Mouse (Mus musculus) monocyte, adult 2 months (primary cell): ENCODE data around the gene Cab39.

Experiments
- DNase-seq, 2 experiments: peaks; one replicate each; pipeline ENCODE4 v3.0.0; 2022; ENCODE audit warnings: low spot score in 2 of 2, low read depth in 1 of 2

Cab39 gene

GRCm38 (mm10) chr1:85843291-85843863 is 50.1 kb downstream of the Cab39 start:
- no peak for DNase-seq

DNA sequence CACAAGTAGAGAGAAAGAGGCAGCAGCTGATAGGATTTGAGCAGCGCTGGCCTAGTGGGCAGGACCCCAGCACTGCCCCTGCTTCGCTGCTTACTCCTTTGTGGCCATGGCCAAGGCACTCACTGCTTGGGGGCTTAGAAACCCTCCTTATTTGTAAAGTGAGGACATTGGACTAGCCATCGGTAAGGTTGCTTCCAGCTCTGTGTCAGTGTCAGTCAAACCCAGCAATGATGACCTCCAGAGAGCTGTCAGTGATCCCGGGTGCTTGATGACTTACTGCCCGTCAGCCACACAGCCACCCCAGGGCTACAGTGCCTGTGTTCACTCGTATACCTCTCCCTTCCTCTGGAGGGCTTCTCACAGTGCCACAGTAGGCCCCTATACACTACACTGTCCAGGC is 51.7 kb downstream of the Cab39 start:
- no peak for DNase-seq

GRCm38 (mm10) chr1:85845476-85845875 is 52.2 kb downstream of the Cab39 start:
- no peak for DNase-seq

GRCm38 (mm10) chr1:85849016-85849415 is 55.8 kb downstream of the Cab39 start:
- DNase-seq: no peak

- DNase-seq: no peak
Measured at GRCm38 (mm10) chr1:85850851-85851250, 57.6 kb downstream of the Cab39 start.

DNA sequence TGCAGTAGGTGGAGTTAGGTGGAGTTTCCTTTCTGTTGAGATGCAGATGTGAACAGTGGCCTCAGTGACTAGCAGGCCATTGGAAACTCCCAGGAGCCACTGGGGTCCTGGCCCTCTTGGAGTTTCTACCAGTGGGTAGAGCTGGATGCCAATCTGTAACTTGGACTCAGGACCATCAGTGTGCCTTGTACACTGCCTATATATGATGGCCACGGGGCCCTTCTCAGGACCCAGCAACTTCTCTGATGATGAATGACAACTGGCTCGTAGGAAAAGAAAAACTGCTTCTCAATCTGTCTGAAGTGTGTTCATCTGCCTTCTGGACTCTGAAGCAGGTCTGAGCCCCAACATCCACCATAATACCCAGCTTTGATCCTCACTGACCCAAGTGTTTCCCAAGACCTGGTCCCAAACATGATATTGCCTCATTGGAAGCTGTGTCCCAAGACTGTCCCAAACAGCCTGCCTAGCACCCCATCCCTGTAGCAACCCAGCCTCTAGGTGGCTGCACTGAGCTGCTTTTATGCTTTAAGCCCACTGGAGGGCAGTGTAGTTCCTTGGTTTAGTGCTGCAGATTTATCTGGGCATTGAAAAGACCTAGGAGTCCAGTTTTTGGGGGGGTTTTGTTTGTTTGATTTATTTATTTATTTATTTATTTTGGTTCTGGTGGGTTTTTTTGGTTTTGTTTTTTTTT is 59.9 kb downstream of the Cab39 start:
- DNase-seq: peak; percentile 3 to 37

GRCm38 (mm10) chr1:85853865-85854264 is 60.6 kb downstream of the Cab39 start:
- DNase-seq: no peak

- DNase-seq: no peak
Measured at GRCm38 (mm10) chr1:85854475-85854874, 61.2 kb downstream of the Cab39 start.

DNA sequence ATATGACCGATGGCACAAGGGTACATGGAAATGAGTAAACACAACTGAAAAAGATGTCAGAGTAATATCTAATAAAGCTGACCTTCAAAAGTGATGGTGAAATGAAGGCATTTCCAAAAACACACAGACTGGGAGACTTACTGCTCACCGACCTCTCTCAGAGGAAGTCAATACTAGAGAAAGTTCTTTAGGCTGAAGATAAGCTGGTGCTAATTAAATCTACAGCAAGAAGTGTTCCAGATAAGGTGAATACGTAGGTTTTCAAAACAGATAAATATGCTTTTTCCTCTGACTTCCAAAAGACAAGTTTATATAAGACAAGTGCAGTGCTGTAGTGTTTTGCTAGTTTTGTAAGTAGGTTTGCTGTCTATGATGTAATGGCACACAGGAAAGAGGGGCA is 63.0 kb downstream of the Cab39 start:
- no peak for DNase-seq

DNA sequence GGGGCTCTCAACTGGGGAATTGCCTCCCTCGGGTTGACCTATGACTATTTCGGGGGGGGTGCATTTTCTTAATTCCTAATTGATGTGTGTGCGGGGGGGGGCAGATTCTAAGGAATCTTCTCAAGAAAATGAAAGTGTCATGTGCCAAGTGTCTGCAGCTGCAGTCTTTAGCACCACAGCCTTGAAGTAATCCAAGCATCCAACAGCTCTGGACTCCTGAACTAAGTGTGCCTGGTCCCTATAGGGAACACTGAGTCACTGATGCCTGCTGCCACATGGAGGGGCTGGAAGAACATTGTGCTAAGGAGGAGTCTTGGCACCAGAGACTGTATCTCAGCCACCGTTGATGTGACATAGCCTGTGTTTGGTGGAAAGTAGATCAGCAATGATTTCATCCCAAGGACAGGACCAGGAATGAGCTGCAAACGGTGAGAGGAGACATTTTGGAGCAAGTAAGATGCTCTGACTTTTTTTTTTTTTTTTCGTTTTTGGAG is 64.1 kb downstream of the Cab39 start:
- no peak for DNase-seq

DNA sequence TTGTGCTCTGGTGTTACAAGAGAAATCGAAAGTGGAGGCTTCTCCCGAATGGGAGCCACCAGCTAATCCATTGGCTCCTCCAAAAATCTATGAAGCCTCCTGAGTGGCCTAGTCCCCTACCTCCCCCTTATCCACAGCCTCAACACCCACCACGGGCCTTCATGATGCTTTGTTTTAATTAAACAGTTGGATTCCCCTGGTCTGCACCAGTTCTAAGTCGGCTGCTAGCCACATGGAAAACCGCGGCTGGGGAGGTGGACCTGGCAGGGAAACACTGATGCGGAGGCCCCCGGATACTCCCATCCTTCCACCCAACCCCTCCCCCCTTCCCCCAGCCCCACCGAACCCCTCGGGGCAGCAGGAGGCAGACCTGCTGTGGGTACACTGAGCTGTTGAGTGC is 71.1 kb downstream of the Cab39 start:
- no peak for DNase-seq

- DNase-seq: no peak
Measured at GRCm38 (mm10) chr1:85870001-85870400, 76.8 kb downstream of the Cab39 start.

GRCm38 (mm10) chr1:85870546-85870945 is 77.3 kb downstream of the Cab39 start:
- no peak for DNase-seq

DNA sequence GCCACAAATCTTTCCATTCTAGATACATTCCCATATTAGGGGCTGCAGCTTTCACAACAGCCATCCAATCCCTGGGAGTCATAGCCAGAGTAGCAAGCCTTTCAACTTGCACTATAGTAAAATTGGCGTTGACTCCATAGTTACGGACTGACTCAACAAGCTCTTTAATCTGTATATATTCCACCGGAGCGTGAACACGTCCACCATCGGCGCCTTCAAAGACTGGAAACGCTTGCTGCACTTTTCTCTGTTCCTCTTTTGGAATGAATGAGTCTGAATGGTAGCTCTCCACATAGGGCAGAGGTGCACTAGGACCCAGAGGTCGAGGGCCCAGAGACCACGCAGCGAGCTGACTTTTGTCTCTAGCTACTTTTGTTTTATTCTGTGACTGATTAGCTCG is 88.8 kb downstream of the Cab39 start:
- DNase-seq: no peak

GRCm38 (mm10) chr1:85887221-85887620 is 94.0 kb downstream of the Cab39 start:
- no peak for DNase-seq

DNA sequence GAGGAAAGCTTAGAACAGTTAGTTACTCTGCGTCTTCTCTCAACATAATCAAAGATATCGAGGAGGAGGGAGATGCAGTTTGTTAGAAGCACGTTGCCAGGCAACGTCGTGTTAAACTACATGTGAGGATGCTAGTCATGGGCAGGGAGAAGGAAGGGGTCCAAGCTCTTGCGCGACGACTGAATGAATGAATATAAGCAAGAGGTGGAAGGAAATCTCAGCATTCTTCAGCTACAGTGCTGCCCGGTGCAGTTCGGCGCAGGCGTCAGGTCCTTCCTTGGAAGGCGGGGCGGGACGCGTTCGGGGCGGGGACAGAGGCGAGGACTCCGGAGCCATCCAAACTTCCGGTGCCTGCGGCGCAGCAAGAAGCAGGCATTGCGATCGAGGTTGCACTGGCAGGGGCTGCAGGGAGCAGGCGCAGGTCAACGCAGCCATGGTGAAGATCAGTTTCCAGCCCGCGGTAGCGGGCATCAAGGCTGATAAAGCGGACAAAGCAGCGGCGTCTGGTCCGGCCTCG is 101.0 kb downstream of the Cab39 start, which contains the start of gene Itm2c:
Gene Itm2c, plus strand, starts transcription at position 51 of the 517 bp plus-strand sequence.
- peak; percentile 48 to 78 for DNase-seq

DNA sequence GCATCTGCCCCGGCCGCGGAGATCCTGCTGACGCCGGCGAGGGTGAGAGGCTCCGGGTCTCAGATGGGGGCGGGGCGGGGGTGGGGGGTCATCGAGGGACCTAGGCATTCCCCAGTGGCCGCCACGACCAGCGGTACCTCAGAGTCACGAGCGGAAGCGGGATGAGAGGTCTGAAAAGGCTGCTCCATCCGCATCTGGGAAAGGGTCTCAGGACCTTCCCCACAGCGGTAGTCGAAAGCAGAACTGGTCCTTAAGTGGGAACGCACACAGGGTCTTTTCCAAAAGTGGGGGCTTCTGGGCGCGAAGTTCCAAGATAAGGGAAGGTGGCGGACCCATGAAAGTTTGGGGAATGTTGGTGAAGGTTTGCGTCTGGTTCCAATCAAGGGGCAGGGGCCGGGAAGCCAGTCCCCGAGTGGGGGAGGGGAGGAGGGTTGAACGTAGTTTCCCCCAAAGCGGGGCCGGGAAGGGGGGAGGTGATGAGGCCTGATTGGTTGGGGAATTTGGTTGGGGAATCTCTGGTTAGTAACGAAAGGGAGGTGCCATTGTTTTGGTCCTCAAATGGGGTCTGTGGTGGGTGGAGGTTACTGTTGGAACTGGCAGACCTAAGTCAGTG is 101.6 kb downstream of the Cab39 start:
- DNase-seq: peak in 1 of 2 experiments; percentile 7

- DNase-seq: peak; percentile 68 to 82
Measured at GRCm38 (mm10) chr1:85895391-85895837, 102.2 kb downstream of the Cab39 start.

- no peak for DNase-seq
Measured at GRCm38 (mm10) chr1:85896110-85896509, 102.9 kb downstream of the Cab39 start.

GRCm38 (mm10) chr1:85896781-85897700 is 103.8 kb downstream of the Cab39 start:
- DNase-seq: no peak
